Mouse (Mus musculus): Measurements from ENCODE around the gene Tns4. TPM values are rescaled to one million over a fixed set of nuclear protein-coding genes. Genes with fewer than 3 reads are reported as not detected.

Gene Tns4
- polyA plus RNA-seq, 1 experiment from 2014 or later, result 0.09 TPM

DNA sequence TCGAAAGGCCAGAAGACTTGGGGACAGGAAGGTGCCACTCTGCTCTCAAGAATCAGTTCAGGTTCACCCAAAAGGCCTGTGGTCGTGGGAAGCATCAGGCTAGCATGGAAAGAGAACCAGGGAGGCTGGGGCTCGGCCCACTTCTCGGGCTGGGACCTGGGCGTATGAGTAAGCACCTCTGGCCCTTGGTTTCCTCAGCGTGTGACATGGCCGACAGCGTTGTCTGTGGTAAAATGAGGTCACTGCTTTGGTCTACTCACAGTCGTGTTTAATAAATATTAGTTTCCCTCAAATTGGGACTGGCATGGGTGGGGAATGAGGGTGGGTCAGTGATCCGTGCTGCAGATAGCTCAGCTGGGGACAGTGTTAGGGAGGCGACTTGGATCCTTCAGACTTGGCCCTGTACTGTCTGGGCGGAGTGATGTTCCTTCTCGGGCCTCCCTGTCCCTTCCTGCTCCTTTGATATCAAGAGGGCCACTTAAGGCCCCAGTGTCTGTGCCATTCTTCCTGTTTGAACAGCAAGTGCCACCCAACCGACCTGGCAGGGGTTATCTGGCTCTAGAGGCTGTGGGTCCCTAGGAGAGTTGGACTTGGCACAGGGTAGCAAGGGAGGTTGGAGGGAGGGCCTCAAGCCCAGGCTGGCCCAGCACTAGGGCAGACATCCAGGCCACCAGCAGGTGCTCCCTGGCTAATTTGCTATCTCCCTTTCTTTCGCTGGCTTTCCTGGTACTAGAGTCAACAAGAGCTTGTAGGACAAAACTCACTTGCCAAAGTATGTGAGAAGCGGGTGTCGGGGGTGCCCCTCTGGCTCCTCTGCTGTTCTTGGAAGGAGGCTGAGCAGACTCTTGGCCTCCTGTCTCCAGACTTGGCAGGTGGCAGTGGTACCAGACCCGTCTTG, 38.9 kb upstream of the Tns4 start:
- 85% methylated on average over 18 of the region's 18 CpGs for WGBS
- H3K27me3 ChIP-seq (replicated peaks), result no peaks in the 10 kb centered on the region
- H3K36me3 ChIP-seq, result no peaks in the 10 kb centered on the region
- ATAC-seq (ENCODE audit: low FRiP score), result no peak
- no peak overlapping the region for H3K9ac ChIP-seq (replicated peaks)
- no peak overlapping the region for H3K27ac ChIP-seq (replicated peaks)
- no peak overlapping the region for H3K4me3 ChIP-seq (replicated peaks)
- peaks cover 25% of the 10 kb centered on the region for H3K4me1 ChIP-seq
- no peak overlapping the region for H3K4me2 ChIP-seq
- H3K9me3 ChIP-seq (replicated peaks), result no peaks in the 10 kb centered on the region

DNA sequence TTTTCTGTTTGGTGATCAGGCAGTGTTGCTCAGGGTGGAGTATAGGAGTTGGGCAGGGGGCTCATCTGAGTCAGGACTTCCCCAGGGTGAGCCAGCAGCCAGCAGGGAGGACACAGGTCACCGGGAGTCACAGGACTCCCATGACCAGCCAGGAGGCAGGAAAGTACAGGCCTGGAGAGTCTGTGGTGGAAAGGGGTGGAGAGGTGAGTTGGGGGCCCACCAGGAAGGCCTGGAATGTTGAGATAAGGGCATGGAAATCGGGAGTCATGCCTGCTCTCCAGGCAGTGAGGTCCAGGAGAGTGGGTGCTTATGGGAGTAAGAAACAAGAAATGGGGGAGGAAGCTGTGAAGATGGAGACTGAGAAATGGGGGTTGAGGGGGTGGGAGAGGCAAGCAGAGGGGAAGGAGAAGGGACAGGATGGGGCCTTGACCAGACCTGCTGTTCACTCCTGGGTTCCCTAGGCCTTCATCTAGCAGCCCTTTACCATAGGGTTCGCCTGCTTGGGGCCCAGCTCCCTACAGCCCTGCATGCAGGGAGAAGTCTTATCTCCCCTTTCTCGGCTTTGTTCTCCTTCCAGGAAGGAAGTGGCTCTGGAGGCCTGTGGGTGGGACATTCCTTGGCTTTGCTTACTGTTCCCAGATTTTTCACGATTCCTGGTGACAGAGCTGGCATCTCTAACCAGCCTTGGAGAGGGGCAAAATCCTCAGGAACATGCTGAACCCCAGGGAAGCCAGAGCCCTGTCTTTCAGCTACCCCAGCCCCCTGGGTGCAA, 37.6 kb upstream of the Tns4 start:
- Histone ChIP-seq H3K4me1 (peaks cover 19% of the 10 kb centered on the region), H3K4me3 (replicated peaks) (no peak overlapping the region), H3K27ac (replicated peaks) (no peak overlapping the region), H3K27me3 (replicated peaks) (no peaks in the 10 kb centered on the region), H3K36me3 (no peaks in the 10 kb centered on the region), H3K9ac (replicated peaks) (no peak overlapping the region), H3K4me2 (no peak overlapping the region), H3K9me3 (replicated peaks) (no peaks in the 10 kb centered on the region)
- ATAC-seq (ENCODE audit: low FRiP score), result no peak
- WGBS, result 56% methylated on average over 5 of the region's 5 CpGs

DNA sequence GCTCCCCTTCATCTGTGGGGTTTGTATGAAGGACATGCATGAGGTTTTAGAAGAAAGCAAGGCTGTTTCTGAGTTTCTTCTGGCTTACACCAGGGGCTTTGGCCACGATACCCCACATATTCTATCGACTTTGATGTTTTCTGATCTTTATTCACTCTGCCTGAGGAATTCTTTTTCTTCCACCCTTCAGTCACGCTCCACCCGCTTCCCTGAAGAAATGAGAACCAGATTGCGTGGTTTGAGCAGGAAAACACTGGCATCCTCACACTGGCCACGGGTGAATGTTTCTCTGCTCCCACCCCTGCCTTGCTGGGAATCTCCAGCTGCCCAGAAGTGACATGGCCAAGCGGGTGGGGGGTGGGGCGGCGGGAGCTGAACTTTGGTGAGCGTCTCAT, 35.5 kb upstream of the Tns4 start:
- Histone ChIP-seq H3K4me3 (replicated peaks) (no peak overlapping the region), H3K4me1 (peaks cover 27% of the 10 kb centered on the region), H3K4me2 (no peak overlapping the region), H3K36me3 (no peaks in the 10 kb centered on the region), H3K9me3 (replicated peaks) (no peaks in the 10 kb centered on the region), H3K9ac (replicated peaks) (no peak overlapping the region), H3K27ac (replicated peaks) (no peak overlapping the region), H3K27me3 (replicated peaks) (no peaks in the 10 kb centered on the region)
- 51% methylated on average over 10 of the region's 10 CpGs for WGBS
- ATAC-seq (ENCODE audit: low FRiP score), result no peak

DNA sequence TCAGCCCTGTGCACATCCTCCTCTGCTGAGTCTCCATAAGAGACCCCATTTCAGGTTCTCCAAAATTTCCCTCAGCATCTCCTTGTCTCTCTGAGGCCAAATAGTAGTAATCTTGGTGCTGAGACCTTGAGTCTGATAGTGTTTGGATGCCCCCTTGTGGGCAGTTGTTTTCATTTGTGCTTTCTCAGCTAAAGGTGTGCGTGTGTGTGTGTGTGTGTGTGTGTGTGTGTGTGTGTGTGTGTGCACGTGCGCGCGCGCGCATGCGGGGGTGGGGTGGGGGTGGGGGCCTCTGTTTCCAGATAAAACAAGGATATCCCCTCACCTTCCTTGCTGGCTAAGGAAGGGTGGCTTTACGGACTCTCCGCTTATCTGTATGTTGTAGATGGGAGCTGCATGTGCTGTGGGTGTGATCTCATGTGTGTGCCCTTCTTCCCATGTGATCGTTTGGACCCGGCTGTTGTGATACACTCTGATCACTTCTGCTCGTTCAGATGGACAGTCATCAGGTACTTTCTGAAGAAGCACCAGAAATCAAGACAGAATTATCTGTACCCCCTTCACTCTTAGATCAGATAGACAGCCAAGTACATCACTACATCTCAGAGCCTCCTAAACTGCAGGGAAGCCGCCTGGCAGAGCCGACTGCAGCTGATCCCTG, 35.0 kb upstream of the Tns4 start:
- no peak for ATAC-seq (ENCODE audit: low FRiP score)
- H3K27ac ChIP-seq (replicated peaks), result no peak overlapping the region
- no peaks in the 10 kb centered on the region for H3K36me3 ChIP-seq
- no peak overlapping the region for H3K9ac ChIP-seq (replicated peaks)
- H3K27me3 ChIP-seq (replicated peaks), result no peaks in the 10 kb centered on the region
- no peak overlapping the region for H3K4me2 ChIP-seq
- H3K9me3 ChIP-seq (replicated peaks), result no peaks in the 10 kb centered on the region
- WGBS, result 55% methylated on average over 15 of the region's 15 CpGs
- peaks cover 21% of the 10 kb centered on the region for H3K4me1 ChIP-seq
- no peak overlapping the region for H3K4me3 ChIP-seq (replicated peaks)

DNA sequence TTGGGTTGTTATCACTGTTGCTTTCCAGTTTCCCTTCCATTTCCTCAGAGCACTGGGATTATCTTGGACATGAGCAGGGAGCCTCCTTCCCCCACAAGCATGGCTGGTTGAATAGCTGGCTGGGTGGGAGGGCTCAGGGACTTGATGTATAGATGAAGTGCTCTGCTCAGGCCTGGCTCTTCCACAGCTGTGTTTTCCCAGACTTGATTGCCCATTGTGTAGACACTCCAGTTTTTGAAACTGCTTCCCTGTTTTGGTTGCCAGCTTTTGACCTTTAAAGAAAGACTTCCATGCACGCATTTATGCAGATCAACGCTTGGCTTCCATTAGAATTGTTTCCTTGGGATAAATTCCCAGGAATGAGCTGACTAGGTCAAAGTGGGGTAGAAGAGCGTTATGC, 33.6 kb upstream of the Tns4 start:
- H3K4me3 ChIP-seq (replicated peaks), result no peak overlapping the region
- ATAC-seq (ENCODE audit: low FRiP score), result no peak
- 36% methylated on average over 3 of the region's 3 CpGs for WGBS
- peaks cover 14% of the 10 kb centered on the region for H3K4me1 ChIP-seq
- H3K36me3 ChIP-seq, result no peaks in the 10 kb centered on the region
- H3K27ac ChIP-seq (replicated peaks), result no peak overlapping the region
- no peak overlapping the region for H3K4me2 ChIP-seq
- no peaks in the 10 kb centered on the region for H3K9me3 ChIP-seq (replicated peaks)
- no peaks in the 10 kb centered on the region for H3K27me3 ChIP-seq (replicated peaks)
- no peak overlapping the region for H3K9ac ChIP-seq (replicated peaks)

DNA sequence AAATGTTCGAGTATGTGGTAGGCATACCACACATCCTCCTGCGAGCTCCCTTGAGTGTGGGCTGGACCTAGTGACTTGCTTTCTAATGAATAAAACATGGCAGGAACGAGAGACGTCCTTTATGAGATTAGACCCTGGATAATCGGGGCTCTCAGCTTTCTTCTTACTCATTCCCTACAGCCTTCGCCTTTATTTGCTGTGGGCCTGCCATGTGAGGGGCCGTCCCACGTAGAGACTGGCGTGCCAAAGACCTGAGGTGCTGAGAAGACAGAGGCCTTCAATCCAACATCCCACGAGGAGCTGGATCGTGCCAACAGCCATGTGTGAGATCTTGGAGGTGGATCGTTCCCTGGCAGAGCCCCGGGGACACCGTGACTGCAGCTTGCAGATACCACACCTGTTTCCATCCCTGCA, 32.1 kb upstream of the Tns4 start:
- 39% methylated on average over 14 of the region's 14 CpGs for WGBS

DNA sequence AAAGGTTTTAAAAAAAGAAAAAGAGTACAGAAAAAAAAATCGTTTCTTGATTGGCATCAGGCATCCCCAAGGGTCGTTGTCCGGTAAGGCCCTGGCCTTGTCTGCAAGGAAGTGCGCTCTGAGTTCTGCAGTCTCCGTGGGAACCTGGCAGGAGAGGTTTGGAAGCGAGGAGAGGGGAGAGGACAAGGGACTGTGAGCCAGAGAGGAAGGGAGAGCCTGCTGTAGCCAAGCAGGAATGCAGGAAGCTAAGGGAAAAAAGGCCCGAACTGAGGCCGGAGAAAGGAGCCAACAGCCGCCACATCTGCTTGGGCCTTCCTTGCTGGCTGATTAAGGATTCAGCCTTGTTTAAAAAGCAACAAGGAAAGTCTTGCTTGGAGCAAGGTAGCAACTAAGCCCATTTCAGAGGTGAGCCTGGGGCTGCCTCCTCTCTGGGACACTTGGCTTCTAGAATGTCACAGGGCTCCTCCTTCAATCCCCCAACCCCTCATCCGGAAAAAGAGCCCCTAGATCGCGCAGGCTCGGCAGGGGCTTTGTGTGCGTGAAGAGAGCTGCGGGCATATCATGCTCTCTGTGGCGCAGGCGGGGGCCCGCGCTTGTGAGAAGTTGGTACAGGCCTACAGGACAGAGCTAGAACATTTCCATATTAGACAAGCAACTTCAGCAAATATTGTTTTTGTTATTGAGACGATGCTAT, 31.6 kb upstream of the Tns4 start:
- H3K27me3 ChIP-seq (replicated peaks), result no peaks in the 10 kb centered on the region
- no peak for ATAC-seq (ENCODE audit: low FRiP score)
- H3K36me3 ChIP-seq, result no peaks in the 10 kb centered on the region
- H3K9me3 ChIP-seq (replicated peaks), result no peaks in the 10 kb centered on the region
- no peak overlapping the region for H3K9ac ChIP-seq (replicated peaks)
- H3K4me2 ChIP-seq, result no peak overlapping the region
- peaks cover 14% of the 10 kb centered on the region for H3K4me1 ChIP-seq
- H3K4me3 ChIP-seq (replicated peaks), result no peak overlapping the region
- WGBS, result 44% methylated on average over 20 of the region's 20 CpGs
- H3K27ac ChIP-seq (replicated peaks), result peak overlapping the region; percentile 66

More for the DNA sequence above, 32.1 kb upstream of the Tns4 start:
- no peaks in the 10 kb centered on the region for H3K27me3 ChIP-seq (replicated peaks)
- H3K4me3 ChIP-seq (replicated peaks), result no peak overlapping the region
- no peak for ATAC-seq (ENCODE audit: low FRiP score)
- H3K9me3 ChIP-seq (replicated peaks), result no peaks in the 10 kb centered on the region
- no peaks in the 10 kb centered on the region for H3K36me3 ChIP-seq
- peaks cover 14% of the 10 kb centered on the region for H3K4me1 ChIP-seq
- H3K9ac ChIP-seq (replicated peaks), result no peak overlapping the region
- H3K27ac ChIP-seq (replicated peaks), result peak overlapping the region; percentile 66; the same call in 1 of the 2 replicates
- no peak overlapping the region for H3K4me2 ChIP-seq

DNA sequence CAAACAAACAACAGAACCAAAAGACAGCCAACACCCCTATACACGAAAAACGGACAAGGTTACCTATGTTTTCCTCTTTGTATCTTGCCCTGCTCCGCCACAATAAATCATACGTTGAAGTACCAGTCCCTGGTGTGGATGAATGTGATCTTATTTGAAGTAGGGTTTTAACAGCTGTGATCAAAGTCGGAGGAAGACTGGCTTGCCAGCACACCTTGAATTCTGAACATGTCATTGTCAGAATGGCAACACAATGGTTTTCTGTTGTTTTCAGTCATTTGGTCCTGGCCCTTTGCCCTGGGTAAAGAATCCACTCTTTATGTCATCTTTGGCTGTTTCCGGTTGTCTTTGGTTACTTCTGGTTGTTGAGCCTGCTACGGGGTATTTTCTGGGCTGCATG, 29.9 kb upstream of the Tns4 start:
- Histone ChIP-seq H3K27me3 (replicated peaks) (no peaks in the 10 kb centered on the region), H3K9ac (replicated peaks) (no peak overlapping the region), H3K27ac (replicated peaks) (no peak overlapping the region), H3K4me2 (no peak overlapping the region), H3K36me3 (no peaks in the 10 kb centered on the region), H3K9me3 (replicated peaks) (no peaks in the 10 kb centered on the region), H3K4me1 (peaks cover 14% of the 10 kb centered on the region), H3K4me3 (replicated peaks) (no peak overlapping the region)
- 76% methylated on average over 7 of the region's 7 CpGs for WGBS
- no peak for ATAC-seq (ENCODE audit: low FRiP score)

DNA sequence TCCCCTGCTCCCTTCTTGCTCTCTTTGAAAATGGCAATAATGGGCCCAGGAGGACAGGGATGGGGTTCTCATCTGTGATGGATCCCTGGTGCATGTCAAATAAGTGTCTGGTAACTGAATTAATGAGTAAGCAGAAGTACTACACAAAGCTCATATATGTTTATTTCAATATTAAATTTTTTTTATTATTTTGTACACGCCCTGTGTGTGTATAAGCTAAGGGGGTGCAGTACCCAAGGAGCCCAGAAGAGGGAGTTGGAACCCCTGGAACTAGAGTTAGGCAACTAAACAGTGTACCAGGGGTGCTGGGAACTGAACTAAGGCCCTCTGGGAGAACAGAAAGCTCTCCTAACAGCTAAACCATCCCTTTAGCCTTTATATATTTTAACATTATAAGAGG, 29.3 kb upstream of the Tns4 start:
- WGBS, result 97% methylated on average over 1 of the region's 1 CpGs
- no peaks in the 10 kb centered on the region for H3K36me3 ChIP-seq
- H3K4me2 ChIP-seq, result no peak overlapping the region
- no peak overlapping the region for H3K27ac ChIP-seq (replicated peaks)
- ATAC-seq (ENCODE audit: low FRiP score), result no peak
- H3K27me3 ChIP-seq (replicated peaks), result no peaks in the 10 kb centered on the region
- H3K9ac ChIP-seq (replicated peaks), result no peak overlapping the region
- H3K4me3 ChIP-seq (replicated peaks), result no peak overlapping the region
- H3K9me3 ChIP-seq (replicated peaks), result no peaks in the 10 kb centered on the region
- peaks cover 14% of the 10 kb centered on the region for H3K4me1 ChIP-seq

DNA sequence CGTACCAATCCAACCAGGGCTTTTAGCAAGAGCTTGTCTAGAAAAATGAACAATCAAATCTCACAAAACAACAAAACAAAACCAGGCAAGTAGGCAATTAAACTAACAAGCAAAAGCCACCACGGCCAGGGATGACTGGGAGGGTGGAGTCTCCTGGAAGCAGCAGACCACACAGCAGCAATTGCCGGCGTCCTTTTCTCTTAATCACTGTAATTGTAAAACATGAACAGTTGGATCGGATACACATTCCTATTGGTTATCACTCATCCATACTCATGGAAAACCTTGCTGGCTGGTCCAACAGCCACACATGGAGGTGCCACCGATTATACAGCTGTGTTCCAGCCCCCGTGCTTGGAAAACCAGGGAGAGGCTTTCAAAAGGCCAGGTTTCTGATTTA, 28.8 kb upstream of the Tns4 start:
- no peaks in the 10 kb centered on the region for H3K9me3 ChIP-seq (replicated peaks)
- no peaks in the 10 kb centered on the region for H3K27me3 ChIP-seq (replicated peaks)
- no peak overlapping the region for H3K4me2 ChIP-seq
- H3K4me1 ChIP-seq, result peaks cover 17% of the 10 kb centered on the region
- WGBS, result 81% methylated on average over 7 of the region's 7 CpGs
- H3K4me3 ChIP-seq (replicated peaks), result no peak overlapping the region
- no peak overlapping the region for H3K9ac ChIP-seq (replicated peaks)
- no peak overlapping the region for H3K27ac ChIP-seq (replicated peaks)
- no peaks in the 10 kb centered on the region for H3K36me3 ChIP-seq
- ATAC-seq (ENCODE audit: low FRiP score), result no peak

DNA sequence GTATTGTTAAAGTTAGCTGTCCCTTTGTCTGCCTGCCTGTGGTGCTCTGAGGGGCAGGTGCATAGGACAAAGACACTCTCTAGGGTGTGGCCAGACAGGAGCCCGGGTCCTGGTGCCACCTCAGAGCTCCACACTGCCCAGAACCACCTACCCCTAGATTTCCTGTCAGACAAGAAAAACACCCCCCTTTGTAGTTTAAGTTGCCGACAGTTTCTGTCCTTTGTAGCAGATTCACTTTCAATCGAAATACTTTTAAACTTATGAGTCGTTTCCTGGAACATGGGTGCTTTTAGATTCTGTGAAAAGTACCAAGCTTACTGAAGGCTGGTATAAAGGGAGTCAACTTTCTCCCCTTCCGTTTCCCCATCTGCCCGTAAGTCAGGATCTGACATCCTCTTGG, 26.8 kb upstream of the Tns4 start:
- WGBS, result 76% methylated on average over 6 of the region's 6 CpGs
- H3K4me2 ChIP-seq, result no peak overlapping the region
- no peak overlapping the region for H3K27ac ChIP-seq (replicated peaks)
- H3K9me3 ChIP-seq (replicated peaks), result no peaks in the 10 kb centered on the region
- peaks cover 13% of the 10 kb centered on the region for H3K4me1 ChIP-seq
- ATAC-seq (ENCODE audit: low FRiP score), result no peak
- no peak overlapping the region for H3K4me3 ChIP-seq (replicated peaks)
- no peaks in the 10 kb centered on the region for H3K27me3 ChIP-seq (replicated peaks)
- no peak overlapping the region for H3K9ac ChIP-seq (replicated peaks)
- H3K36me3 ChIP-seq, result no peaks in the 10 kb centered on the region

Measured in neural tube, embryonic 15.5 days (tissue).